Mouse (Mus musculus) embryonic fibroblast, embryonic 13.5 days (primary cell): ENCODE results near the gene Lrrc25. TPM values are rescaled to one million over a fixed set of nuclear protein-coding genes. Genes with fewer than 3 reads are reported as not detected.
A peak's percentile ranks its signal among the peaks of the same experiment; 100 is the strongest.

ENCODE experiments used
- H3K27ac ChIP-seq: 2 replicates; pipeline ENCODE4 v1.5.1; 2012; ENCODE audit warnings: low read length, control low read depth, inconsistent platforms; ENCODE audit not compliant: insufficient read depth
- H3K4me1 ChIP-seq: 2 replicates; pipeline ENCODE4 v1.6.1; 2011; ENCODE audit warnings: low read length; ENCODE audit not compliant: control insufficient read depth, insufficient read depth
- H3K4me3 ChIP-seq: 2 replicates; pipeline ENCODE4 v1.5.1; 2011; ENCODE audit warnings: mild to moderate bottlenecking, control low read depth, low read length; ENCODE audit not compliant: insufficient read depth
- CTCF ChIP-seq: IDR thresholded peaks from 2 replicates; pipeline ENCODE4 v1.5.1; 2011; ENCODE audit warnings: mild to moderate bottlenecking, control low read depth, low read length, moderate library complexity, borderline replicate concordance; ENCODE audit not compliant: insufficient read depth
- POLR2A ChIP-seq: IDR thresholded peaks from 2 replicates; pipeline ENCODE4 v1.6.1; 2011; ENCODE audit warnings: low read depth, mild to moderate bottlenecking, control low read depth, low read length, moderate library complexity
- polyA plus RNA-seq: library from polyadenylated mRNA; stranded (reverse); fragments of >200 nt; gene quantifications from 2 replicates; pipeline ENCODE4 v1.2.4, GENCODE M21; 2011; ENCODE audit warnings: low read depth; ENCODE audit not compliant: missing spikeins, insufficient read length

The Lrrc25 gene
- polyA plus RNA-seq, 1 experiment = 0.46 TPM

- TF ChIP-seq POLR2A (no peak), CTCF (no peak)
- H3K27ac ChIP-seq = no peak overlapping the region
- H3K4me3 ChIP-seq = no peak overlapping the region
- no peaks in the 10 kb centered on the region for H3K4me1 ChIP-seq
These were observed 24.4 kb upstream of the Lrrc25 start for GRCm38 (mm10) chr8:70591569-70591968.

- TF ChIP-seq POLR2A (no peak), CTCF (no peak)
- Histone ChIP-seq H3K4me3 (no peak overlapping the region), H3K27ac (no peak overlapping the region), H3K4me1 (no peaks in the 10 kb centered on the region)
These were observed 22.8 kb upstream of the Lrrc25 start for GRCm38 (mm10) chr8:70593173-70593572.

- H3K4me3 ChIP-seq = peak within 1 kb of the TSS; percentile 35
- peak; percentile 90 for TF ChIP-seq POLR2A
- TF ChIP-seq CTCF = no peak
- H3K27ac ChIP-seq = 0 out of 2 replicates have a peak within 1 kb of the TSS, but pooled peaks have one; percentile 4
- no peaks in the 10 kb centered on the region for H3K4me1 ChIP-seq
These were observed 21.9 kb upstream of the Lrrc25 start, which contains the start of gene Isyna1 for GRCm38 (mm10) chr8:70593961-70594609. Gene Isyna1, plus strand, starts transcription at chr8:70594373.

- no peak for TF ChIP-seq CTCF
- Histone ChIP-seq H3K27ac (no peak overlapping the region), H3K4me1 (no peaks in the 10 kb centered on the region), H3K4me3 (peak overlapping the region; percentile 35)
These were observed 21.1 kb upstream of the Lrrc25 start for GRCm38 (mm10) chr8:70594621-70595564.

- H3K4me3 ChIP-seq = no peak overlapping the region
- no peak for TF ChIP-seq POLR2A
- no peak for TF ChIP-seq CTCF
- no peak overlapping the region for H3K27ac ChIP-seq
- peaks cover 3% of the 10 kb centered on the region; the same call in 1 of the 2 replicates for H3K4me1 ChIP-seq
These were observed 20.1 kb upstream of the Lrrc25 start for GRCm38 (mm10) chr8:70595811-70596210.

- H3K27ac ChIP-seq = no peak overlapping the region
- H3K4me1 ChIP-seq = peaks cover 5% of the 10 kb centered on the region; the same call in 1 of the 2 replicates
- no peak overlapping the region for H3K4me3 ChIP-seq
- TF ChIP-seq POLR2A = no peak
- no peak for TF ChIP-seq CTCF
These were observed 19.7 kb upstream of the Lrrc25 start for GRCm38 (mm10) chr8:70596216-70596615.

- Histone ChIP-seq H3K4me1 (peaks cover 5% of the 10 kb centered on the region; the same call in 1 of the 2 replicates), H3K4me3 (no peak overlapping the region), H3K27ac (no peak overlapping the region)
These were observed 19.1 kb upstream of the Lrrc25 start for GRCm38 (mm10) chr8:70596775-70597416.

GRCm38 (mm10) chr8:70597417-70598272 is 18.3 kb upstream of the Lrrc25 start:
- H3K4me1 ChIP-seq = peaks cover 5% of the 10 kb centered on the region; the same call in 1 of the 2 replicates
- H3K27ac ChIP-seq = no peak overlapping the region
- TF ChIP-seq POLR2A (no peak), CTCF (no peak)
- no peak overlapping the region for H3K4me3 ChIP-seq

More at GRCm38 (mm10) chr8:70596775-70597416, 19.1 kb upstream of the Lrrc25 start:
- TF ChIP-seq CTCF (no peak), POLR2A (no peak)

- TF ChIP-seq CTCF = peak; percentile 76; the same call in 1 of the 2 replicates
- no peak for TF ChIP-seq POLR2A
- Histone ChIP-seq H3K27ac (no peak overlapping the region), H3K4me3 (no peak overlapping the region), H3K4me1 (peaks cover 5% of the 10 kb centered on the region; the same call in 1 of the 2 replicates)
These were observed 17.7 kb upstream of the Lrrc25 start for GRCm38 (mm10) chr8:70598283-70598682.
